Mouse (Mus musculus) c-Kit-positive CD71-positive TER-119-negative erythroid progenitor cells, embryonic 14.5 days (primary cell): ENCODE data around the gene Ocln.
"Not testable (repeated sequence)": the region's sequence is repeated elsewhere in the genome, so short reads cannot be mapped to it uniquely, and the experiment has no call there.

Source experiments
- DNase-seq: peaks from one replicate; pipeline ENCODE4 v3.0.0-alpha.2; 2013; ENCODE audit warnings: low read depth

Ocln gene

GRCm38 (mm10) chr13:100491623-100492022 is 60.9 kb downstream of the Ocln start:
- DNase-seq: no peak

DNA sequence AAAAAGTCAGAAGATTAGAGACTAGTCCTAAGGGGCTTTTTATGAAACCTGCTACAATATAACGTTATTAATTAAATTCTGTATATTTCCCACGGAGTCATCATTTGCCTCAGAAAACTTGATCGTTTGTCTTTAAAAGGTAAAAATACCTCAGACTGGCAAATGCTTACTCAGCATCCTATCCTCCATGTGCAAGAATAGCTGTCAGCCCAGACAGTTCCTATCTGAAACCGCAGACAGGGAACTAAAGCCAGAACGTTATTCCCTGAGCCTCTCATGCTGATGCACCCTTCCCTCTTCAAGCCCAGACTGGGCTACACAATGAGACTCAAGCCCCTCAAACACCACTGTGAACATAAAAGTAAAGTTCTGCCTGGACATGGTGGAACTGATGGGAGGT is 62.1 kb downstream of the Ocln start:
- DNase-seq: no peak

GRCm38 (mm10) chr13:100483610-100484009 is 68.9 kb downstream of the Ocln start:
- no peak for DNase-seq

- DNase-seq: peak; percentile 16
These were observed 88.8 kb downstream of the Ocln start for GRCm38 (mm10) chr13:100463527-100464222.

GRCm38 (mm10) chr13:100461336-100461735 is 91.2 kb downstream of the Ocln start:
- DNase-seq: no peak

DNA sequence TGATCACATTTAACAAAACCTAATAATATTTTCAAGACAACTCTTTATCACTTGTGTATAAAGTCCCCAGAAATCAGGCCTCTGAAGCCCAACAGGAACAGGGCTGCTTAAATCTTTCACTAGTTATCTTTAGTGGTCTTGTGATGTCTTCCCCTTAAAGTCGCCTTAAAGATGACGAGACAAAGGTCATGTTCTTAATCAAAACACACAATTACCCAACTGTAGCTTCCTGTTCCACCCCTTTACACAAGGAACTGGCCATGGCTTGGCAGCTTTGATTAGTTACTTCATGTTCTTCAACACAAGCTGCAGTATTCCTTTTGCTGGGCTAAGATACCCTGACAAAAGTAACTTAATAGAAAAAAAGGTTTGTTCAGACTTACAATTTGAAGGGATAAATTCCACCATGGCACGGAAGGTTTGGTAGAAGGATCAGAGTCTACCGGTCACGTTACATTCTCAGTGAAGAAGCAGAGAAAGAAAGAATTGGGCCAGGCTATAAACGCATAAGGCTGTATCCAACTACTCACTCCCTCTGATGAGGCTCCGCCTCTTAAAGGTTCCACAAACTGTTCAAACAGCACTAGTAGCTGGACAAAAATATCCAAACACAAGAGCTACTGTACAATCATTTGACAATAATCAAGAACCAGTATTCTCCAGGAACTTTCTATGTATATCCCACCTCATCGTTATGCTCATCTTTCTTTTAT is 99.9 kb downstream of the Ocln start, which contains the start of gene Naip1:
Gene Naip1, minus strand, starts transcription at position 455 of the 713 bp plus-strand sequence.
- DNase-seq: not testable (repeated sequence)

- DNase-seq: no peak
These were observed 103.0 kb downstream of the Ocln start for GRCm38 (mm10) chr13:100449495-100449894.
